Mouse (Mus musculus) NIH3T3 (cell line): ENCODE measurements around the gene Pts.

Experiments
- DNase-seq: peaks from one replicate; pipeline ENCODE4 v3.0.0-alpha.2; 2012; ENCODE audit warnings: low read depth

The Pts gene

GRCm38 (mm10) chr9:50491531-50492045, 36.9 kb downstream of the Pts start:
- peak; percentile 19 for DNase-seq

- no peak for DNase-seq
Observed at GRCm38 (mm10) chr9:50490836-50491235, 37.7 kb downstream of the Pts start.

GRCm38 (mm10) chr9:50485521-50485920, 43.0 kb downstream of the Pts start:
- no peak for DNase-seq

GRCm38 (mm10) chr9:50482743-50483142, 45.8 kb downstream of the Pts start:
- no peak for DNase-seq

- DNase-seq, result no peak
Observed at GRCm38 (mm10) chr9:50479476-50479875, 49.0 kb downstream of the Pts start.

- peak; percentile 31 for DNase-seq
Observed at GRCm38 (mm10) chr9:50478826-50479225, 49.7 kb downstream of the Pts start.

- no peak for DNase-seq
Observed at GRCm38 (mm10) chr9:50477270-50477669, 51.3 kb downstream of the Pts start.

- DNase-seq, result peak; percentile 77
Observed at GRCm38 (mm10) chr9:50476651-50477050, 51.9 kb downstream of the Pts start.

GRCm38 (mm10) chr9:50475745-50476144, 52.8 kb downstream of the Pts start:
- DNase-seq, result no peak

GRCm38 (mm10) chr9:50475318-50475717, 53.2 kb downstream of the Pts start:
- no peak for DNase-seq
